Mouse (Mus musculus): ENCODE data around the gene Tcn2. TPM values are rescaled to one million over a fixed set of nuclear protein-coding genes. Genes with fewer than 3 reads are reported as not detected.

Tcn2 gene
- total and polyA plus RNA-seq, 3 experiments = 0.36 to 9.2 (median 7.1) TPM

DNA sequence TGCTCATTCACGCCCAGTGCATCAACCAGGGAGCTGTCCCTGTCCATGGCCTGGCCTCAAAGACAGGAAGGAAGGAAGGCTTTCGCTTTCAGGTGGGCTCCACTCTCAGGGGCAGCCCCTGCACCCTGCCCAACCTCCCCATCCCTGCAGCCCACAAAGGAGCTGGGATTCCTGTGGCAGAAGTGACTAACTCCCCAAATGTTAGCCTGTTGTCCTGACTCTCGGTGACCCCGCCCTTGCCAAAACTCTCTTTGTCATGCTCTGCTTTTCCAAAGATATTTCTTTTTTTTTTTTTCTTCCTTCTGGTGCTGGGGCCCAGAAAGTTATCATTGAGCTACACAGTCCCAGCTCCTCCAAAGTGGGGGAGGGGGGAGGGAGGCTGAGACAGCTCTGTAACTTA is 22.7 kb downstream of the Tcn2 start:
- no peak for ATAC-seq (ENCODE audit: extremely low read depth, insufficient number of reproducible peaks, low FRiP score, poor library complexity, severe bottlenecking)
- Histone ChIP-seq H3K4me3 (ENCODE audit: low read depth, low read length) (no peak overlapping the region), H3K27me3 (ENCODE audit: insufficient read depth, low read length) (peaks cover 22% of the 10 kb centered on the region; the same call in 1 of the 2 replicates), H3K4me1 (ENCODE audit: insufficient read depth, low read depth, low read length) (peaks cover under 1% of the 10 kb centered on the region; the same call in 1 of the 2 replicates), H3K36me3 (replicated peaks) (no peaks in the 10 kb centered on the region), H3K9me3 (replicated peaks) (peaks cover 8% of the 10 kb centered on the region)
- no peak for TF ChIP-seq GATA2 (IDR thresholded peaks at IDR 0.05; ENCODE audit: borderline replicate concordance, low read depth, low read length)
- TF ChIP-seq CTCF (IDR thresholded peaks at IDR 0.05; ENCODE audit: low read depth, low read length) = no peak
- TF ChIP-seq TAL1 (conservative IDR thresholded peaks at IDR 0.05; ENCODE audit: low read depth, low read length) = no peak
- DNase-seq (ENCODE audit: low spot score) = no peak

DNA sequence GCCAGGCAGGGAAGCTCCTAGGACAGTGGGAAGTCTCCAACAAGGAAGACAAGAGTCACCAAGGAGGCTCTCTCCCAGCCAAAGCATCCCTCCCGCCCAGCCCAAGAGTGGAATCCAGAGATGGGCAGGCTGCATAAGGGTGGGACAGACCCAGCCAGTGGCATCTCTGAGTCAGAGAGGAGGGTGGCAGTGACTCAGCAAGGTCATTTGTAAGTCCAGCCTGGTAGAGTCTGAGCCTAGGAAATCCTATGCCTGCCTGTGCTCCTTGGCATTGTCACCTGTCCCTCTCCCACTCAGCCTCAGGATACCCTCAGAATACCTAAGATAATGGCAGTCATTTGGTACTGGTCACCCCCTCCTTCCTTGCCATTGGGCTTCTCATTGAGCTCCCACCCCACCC is 26.5 kb downstream of the Tcn2 start:
- Histone ChIP-seq H3K36me3 (replicated peaks) (no peaks in the 10 kb centered on the region), H3K4me1 (ENCODE audit: insufficient read depth, low read depth, low read length) (no peaks in the 10 kb centered on the region), H3K27me3 (ENCODE audit: insufficient read depth, low read length) (peaks cover 5% of the 10 kb centered on the region; the same call in 1 of the 2 replicates), H3K9me3 (replicated peaks) (no peaks in the 10 kb centered on the region), H3K4me3 (ENCODE audit: low read depth, low read length) (no peak overlapping the region)
- DNase-seq (ENCODE audit: low spot score) = no peak
- TF ChIP-seq GATA2 (IDR thresholded peaks at IDR 0.05; ENCODE audit: borderline replicate concordance, low read depth, low read length) = no peak
- no peak for ATAC-seq (ENCODE audit: extremely low read depth, insufficient number of reproducible peaks, low FRiP score, poor library complexity, severe bottlenecking)

DNA sequence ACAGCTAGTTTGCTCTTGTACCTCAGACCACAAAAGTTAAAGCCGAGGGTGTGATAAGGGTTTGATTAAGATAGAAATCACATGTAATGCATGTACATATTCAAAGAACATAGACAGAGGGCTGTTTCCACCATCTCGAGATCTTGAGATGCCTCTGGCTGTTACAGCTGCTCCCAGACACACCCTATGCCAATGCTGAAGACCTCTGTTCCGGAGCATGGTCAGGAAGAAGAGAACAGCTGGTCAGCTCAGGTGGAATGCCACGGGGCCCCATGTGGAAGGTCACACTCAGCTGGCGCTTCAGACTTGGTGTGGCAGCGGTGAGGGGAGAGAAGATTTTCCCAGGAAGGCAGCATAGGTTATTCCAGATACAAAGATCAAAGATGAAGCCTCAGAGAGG is 27.3 kb downstream of the Tcn2 start:
- Histone ChIP-seq H3K4me1 (ENCODE audit: insufficient read depth, low read depth, low read length) (0 out of 2 replicates have a peak, but pooled peaks cover 2% of the 10 kb centered on the region), H3K4me3 (ENCODE audit: low read depth, low read length) (no peak overlapping the region), H3K9me3 (replicated peaks) (no peaks in the 10 kb centered on the region), H3K27me3 (ENCODE audit: insufficient read depth, low read length) (peaks cover 5% of the 10 kb centered on the region; the same call in 1 of the 2 replicates), H3K36me3 (replicated peaks) (no peaks in the 10 kb centered on the region)
- no peak for TF ChIP-seq GATA2 (IDR thresholded peaks at IDR 0.05; ENCODE audit: borderline replicate concordance, low read depth, low read length)
- no peak for TF ChIP-seq CTCF (IDR thresholded peaks at IDR 0.05; ENCODE audit: low read depth, low read length)
- TF ChIP-seq TAL1 (conservative IDR thresholded peaks at IDR 0.05; ENCODE audit: low read depth, low read length) = no peak
- no peak for TF ChIP-seq GATA1 (IDR thresholded peaks at IDR 0.05; ENCODE audit: borderline replicate concordance, low read length)
- TF ChIP-seq POLR2AphosphoS5 (IDR thresholded peaks at IDR 0.05; ENCODE audit: insufficient replicate concordance, low read depth, low read length) = no peak
- ATAC-seq (ENCODE audit: extremely low read depth, insufficient number of reproducible peaks, low FRiP score, poor library complexity, severe bottlenecking) (no peak), DNase-seq (ENCODE audit: low spot score) (no peak)

DNA sequence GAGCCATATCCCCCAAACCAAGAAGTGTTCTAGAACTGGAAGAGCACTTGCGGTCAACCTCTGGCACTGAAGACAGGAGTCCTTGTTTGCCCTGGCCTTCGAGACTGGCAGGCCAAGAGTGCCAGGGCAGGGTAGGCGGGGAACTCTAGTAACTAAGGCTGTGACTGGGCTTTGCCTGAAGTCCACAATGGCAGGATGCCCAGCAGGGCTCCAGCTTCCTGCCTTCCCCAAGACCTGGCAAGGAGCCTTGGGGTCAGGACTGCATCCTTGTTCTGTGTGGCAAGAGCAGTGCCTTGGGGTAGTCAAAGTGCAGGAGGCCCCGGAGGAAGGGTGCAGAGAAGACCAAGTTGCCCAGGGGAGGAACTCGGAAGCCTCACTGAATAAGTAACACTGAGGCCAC is 28.9 kb downstream of the Tcn2 start:
- ATAC-seq (ENCODE audit: extremely low read depth, insufficient number of reproducible peaks, low FRiP score, poor library complexity, severe bottlenecking) (no peak), DNase-seq (ENCODE audit: low spot score) (no peak)
- 0 out of 2 replicates have a peak, but pooled peaks cover 2% of the 10 kb centered on the region for H3K4me1 ChIP-seq (ENCODE audit: insufficient read depth, low read depth, low read length)
- H3K27me3 ChIP-seq (ENCODE audit: insufficient read depth, low read length) = peaks cover 8% of the 10 kb centered on the region; the same call in 1 of the 2 replicates
- H3K4me3 ChIP-seq (ENCODE audit: low read depth, low read length) = no peak overlapping the region
- TF ChIP-seq TAL1 (conservative IDR thresholded peaks at IDR 0.05; ENCODE audit: low read depth, low read length) (no peak), CTCF (IDR thresholded peaks at IDR 0.05; ENCODE audit: low read depth, low read length) (no peak), GATA1 (IDR thresholded peaks at IDR 0.05; ENCODE audit: borderline replicate concordance, low read length) (no peak), POLR2AphosphoS5 (IDR thresholded peaks at IDR 0.05; ENCODE audit: insufficient replicate concordance, low read depth, low read length) (no peak), GATA2 (IDR thresholded peaks at IDR 0.05; ENCODE audit: borderline replicate concordance, low read depth, low read length) (no peak)
- H3K36me3 ChIP-seq (replicated peaks) = no peaks in the 10 kb centered on the region
- H3K9me3 ChIP-seq (replicated peaks) = no peaks in the 10 kb centered on the region

DNA sequence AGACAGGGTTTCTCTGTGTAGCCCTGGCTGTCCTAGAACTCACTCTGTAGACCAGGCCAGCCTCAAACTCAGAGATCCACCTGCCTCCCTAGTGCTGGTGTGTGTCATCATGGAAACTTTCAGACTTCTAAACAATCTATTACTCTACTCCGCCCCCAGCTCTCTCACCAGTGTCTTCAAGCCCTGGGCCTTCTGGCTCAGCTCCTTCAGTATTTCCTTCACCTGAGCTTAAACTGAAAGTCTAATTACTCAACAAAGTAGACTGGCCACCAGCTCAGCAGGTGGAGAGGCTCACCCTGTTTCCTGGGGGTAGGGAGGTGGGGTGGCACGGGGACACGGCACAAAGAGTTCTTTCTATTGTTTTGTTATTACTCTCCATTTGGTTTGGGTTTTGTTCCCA is 29.4 kb downstream of the Tcn2 start:
- ATAC-seq (ENCODE audit: extremely low read depth, insufficient number of reproducible peaks, low FRiP score, poor library complexity, severe bottlenecking) (no peak), DNase-seq (ENCODE audit: low spot score) (no peak)
- no peaks in the 10 kb centered on the region for H3K9me3 ChIP-seq (replicated peaks)
- H3K4me3 ChIP-seq (ENCODE audit: low read depth, low read length) = no peak overlapping the region
- no peak for TF ChIP-seq GATA2 (IDR thresholded peaks at IDR 0.05; ENCODE audit: borderline replicate concordance, low read depth, low read length)
- no peak for TF ChIP-seq POLR2AphosphoS5 (IDR thresholded peaks at IDR 0.05; ENCODE audit: insufficient replicate concordance, low read depth, low read length)
- TF ChIP-seq CTCF (IDR thresholded peaks at IDR 0.05; ENCODE audit: low read depth, low read length) = no peak
- TF ChIP-seq TAL1 (conservative IDR thresholded peaks at IDR 0.05; ENCODE audit: low read depth, low read length) = no peak
- no peak for TF ChIP-seq GATA1 (IDR thresholded peaks at IDR 0.05; ENCODE audit: borderline replicate concordance, low read length)
- H3K36me3 ChIP-seq (replicated peaks) = no peaks in the 10 kb centered on the region
- peaks cover 5% of the 10 kb centered on the region; the same call in 1 of the 2 replicates for H3K27me3 ChIP-seq (ENCODE audit: insufficient read depth, low read length)
- 0 out of 2 replicates have a peak, but pooled peaks cover 2% of the 10 kb centered on the region for H3K4me1 ChIP-seq (ENCODE audit: insufficient read depth, low read depth, low read length)

DNA sequence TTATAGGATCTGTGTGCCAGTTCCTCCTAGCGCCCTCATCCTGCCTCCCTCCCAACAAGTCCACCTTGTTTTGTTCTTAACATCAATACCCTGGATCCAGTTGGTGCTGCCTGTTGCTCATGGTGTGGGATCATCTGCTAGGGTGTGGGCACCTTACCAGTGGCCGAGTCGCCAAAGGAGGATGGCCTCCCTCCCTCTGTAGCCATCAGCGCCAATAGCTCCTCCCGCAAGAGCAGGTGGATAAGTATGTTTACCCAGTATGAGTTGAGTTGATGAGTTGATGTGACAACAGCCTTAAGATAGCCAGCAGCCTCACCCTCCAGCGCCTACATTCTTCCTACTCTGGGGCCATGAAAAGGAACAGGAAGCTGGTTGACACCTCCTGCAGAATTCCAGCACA is 31.7 kb downstream of the Tcn2 start:
- H3K9me3 ChIP-seq (replicated peaks) = no peaks in the 10 kb centered on the region
- no peaks in the 10 kb centered on the region for H3K36me3 ChIP-seq (replicated peaks)
- no peak for DNase-seq (ENCODE audit: low spot score)
- no peak overlapping the region for H3K4me3 ChIP-seq (ENCODE audit: low read depth, low read length)
- no peak for ATAC-seq (ENCODE audit: extremely low read depth, insufficient number of reproducible peaks, low FRiP score, poor library complexity, severe bottlenecking)
- TF ChIP-seq POLR2AphosphoS5 (IDR thresholded peaks at IDR 0.05; ENCODE audit: insufficient replicate concordance, low read depth, low read length) (no peak), CTCF (IDR thresholded peaks at IDR 0.05; ENCODE audit: low read depth, low read length) (no peak), GATA2 (IDR thresholded peaks at IDR 0.05; ENCODE audit: borderline replicate concordance, low read depth, low read length) (no peak), TAL1 (conservative IDR thresholded peaks at IDR 0.05; ENCODE audit: low read depth, low read length) (no peak), GATA1 (IDR thresholded peaks at IDR 0.05; ENCODE audit: borderline replicate concordance, low read length) (no peak)
- H3K4me1 ChIP-seq (ENCODE audit: insufficient read depth, low read depth, low read length) = 0 out of 2 replicates have a peak, but pooled peaks cover 2% of the 10 kb centered on the region
- peaks cover 5% of the 10 kb centered on the region; the same call in 1 of the 2 replicates for H3K27me3 ChIP-seq (ENCODE audit: insufficient read depth, low read length)

Measured in G1E (cell line).